Mouse (Mus musculus) ES-CJ7 (cell line): ENCODE measurements around the gene Dedd.

Experiments used
- DNase-seq: peaks from one replicate; pipeline ENCODE4 v3.0.0; 2011; ENCODE audit warnings: low read depth, low spot score

The Dedd gene

DNA sequence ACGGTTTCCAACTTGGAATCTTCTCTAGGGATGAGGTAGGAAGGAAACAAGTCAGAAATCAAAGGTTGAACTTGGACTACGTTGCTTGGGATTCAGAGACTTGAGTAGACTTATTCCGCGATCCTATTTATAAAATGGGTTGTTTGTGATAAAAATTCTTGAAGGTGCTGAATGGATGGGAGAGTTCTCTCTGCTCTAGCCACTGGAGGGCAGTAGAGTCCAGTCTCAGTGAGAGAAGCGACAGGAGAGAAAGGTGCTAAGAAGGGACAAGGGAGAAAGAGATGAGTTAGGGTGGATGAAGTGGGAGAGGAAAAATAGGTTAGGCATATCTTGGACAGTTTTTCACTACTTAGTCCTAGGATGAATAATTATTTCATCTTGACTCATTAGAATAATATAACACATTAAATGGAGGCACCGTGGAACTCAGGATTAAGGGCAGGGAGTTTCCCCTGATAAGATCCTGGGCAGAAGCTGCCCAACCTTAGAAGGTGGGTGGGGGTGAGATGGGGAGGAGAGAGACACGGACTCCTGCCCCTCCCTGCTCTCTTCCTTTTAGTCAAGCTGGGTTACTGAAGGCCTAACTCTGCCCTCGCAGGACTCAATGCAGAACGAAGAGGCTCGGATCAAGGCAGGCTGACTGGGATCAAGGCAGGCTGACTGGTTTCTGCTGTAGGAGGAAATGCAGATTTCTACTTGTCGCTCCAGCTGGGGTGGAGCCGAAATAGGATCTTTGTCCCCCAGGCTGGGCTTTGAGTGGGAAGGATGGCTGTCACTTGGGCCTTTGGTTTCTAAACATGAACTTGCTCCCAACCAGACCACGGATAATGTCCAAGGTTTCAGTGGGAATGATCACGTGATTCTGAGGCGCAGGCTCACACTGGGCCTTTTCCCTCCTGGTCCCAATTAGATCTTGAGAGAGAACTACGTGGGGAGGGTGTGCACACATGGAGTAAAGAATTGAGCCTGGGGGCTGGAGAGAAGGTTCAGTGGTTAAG, 32.5 kb downstream of the Dedd start:
- DNase-seq = peak; percentile 90

DNA sequence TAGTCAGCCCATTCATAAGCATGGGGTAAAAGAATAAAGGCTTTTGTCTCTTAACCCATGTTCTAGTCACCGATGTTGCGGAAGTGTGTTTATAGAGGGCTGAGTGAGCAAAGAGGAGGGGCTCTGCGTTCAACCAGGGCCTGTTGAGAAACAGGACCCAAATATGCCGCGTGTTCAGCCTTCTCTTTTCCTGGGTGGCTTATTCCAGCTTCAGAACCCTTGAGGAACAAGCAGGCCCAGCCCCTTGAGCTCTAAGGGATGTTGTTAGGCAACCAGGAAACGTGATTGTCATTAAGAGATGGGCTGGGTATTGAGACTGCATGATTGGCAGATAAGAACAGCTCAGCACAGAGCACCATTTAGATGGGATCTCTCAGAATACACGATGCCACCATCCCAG, 37.0 kb downstream of the Dedd start:
- no peak for DNase-seq

DNA sequence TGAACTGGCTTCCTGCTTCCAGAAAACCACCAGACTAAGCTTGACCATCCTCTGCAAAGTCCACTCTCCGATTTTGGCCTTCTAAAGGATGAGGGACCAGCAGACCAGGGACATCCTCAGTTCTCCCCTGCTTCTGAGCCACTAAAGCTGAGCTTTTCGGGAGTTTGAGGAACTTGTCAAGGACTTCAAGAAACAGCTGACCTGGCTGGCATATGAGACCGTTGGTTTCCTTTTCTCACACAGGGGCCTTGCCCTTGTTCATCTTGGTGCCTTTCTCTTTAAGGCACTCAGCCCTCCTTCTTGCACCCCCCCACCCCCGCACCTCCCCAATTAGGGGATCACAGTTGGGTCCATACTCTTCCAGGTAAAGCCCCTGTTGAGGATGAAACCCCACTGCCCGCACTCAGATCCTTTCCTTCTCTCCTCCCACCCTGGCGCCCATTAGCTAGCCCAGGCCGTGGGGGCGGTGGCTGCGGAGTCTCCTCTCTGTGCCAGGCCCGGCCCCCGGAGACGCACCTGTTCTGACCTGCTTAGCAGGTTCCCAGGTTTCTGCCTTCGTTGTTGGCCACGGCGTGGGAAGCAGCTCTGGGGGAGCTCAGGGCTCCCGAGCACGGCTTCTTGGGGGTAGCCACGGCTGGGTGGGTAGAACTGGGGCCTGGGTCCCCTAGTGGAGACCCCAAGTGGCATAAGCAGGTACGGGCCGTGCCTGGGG, 41.1 kb downstream of the Dedd start, which contains the start of gene Nectin4:
Nectin4 (plus strand) TSS at position 255 of the 712 bp plus-strand sequence.
- DNase-seq = no peak

DNA sequence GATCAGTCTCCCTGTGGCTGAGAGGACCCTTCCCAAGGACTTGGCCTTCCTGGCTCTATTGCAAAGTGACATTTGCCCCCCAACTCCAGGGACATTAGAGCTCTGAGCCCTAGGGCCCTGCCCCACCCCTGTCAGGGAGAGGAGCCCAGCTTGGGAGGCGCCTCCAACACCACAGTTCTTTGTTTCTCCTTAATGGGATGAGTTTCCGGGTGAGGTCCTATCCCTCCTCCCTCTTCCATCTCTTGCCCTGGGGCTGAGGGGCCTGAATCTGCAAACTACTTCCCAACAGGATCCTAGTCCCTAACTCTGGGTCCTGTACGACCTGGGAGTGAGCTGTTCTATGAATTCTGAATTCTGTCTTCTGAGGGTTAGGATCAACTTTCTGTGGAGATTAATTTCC, 43.9 kb downstream of the Dedd start:
- DNase-seq = peak; percentile 34

DNA sequence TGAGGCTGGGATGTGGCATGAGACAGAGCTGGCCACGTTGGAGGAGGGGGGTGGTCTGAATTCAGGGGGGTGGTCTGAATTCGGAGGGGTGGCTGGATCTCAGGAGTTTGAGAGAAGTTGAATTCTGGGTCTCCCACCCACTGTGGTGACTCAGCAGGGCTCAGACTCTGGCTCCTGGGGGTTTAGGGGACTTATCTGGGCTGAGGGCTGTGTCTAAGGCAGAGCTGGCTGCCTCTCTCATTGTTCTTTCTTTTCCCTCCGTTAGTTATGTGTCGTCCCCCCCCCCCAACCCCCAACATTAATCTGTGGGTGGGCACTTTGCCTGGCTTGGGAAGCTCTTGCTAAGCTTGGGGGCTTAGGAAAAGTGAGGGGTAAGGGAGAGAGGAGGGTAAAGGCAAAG, 45.0 kb downstream of the Dedd start:
- peak; percentile 48 for DNase-seq

DNA sequence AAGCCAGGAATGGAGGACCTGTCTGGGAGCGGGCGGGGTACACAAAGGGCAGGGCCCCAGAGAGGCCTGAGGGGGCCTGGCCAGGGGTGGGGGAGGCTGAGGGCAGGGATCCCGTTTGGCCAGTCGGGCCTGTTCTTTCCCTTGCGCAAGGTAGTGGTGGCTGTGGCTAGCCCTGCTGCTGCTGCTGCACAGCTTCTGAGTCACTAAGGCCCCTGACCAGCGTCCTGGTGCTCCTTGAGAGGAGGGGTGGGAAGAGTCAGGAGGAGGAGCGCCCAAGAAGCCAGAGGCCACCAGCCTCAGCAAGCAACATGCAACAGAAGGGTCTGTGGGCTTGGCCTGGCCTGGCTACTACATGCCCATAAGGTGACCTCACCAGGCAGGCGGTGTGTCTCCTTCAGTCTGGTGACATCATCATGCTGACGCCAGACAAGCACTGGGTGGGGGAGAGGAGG, 46.7 kb downstream of the Dedd start:
- no peak for DNase-seq

DNA sequence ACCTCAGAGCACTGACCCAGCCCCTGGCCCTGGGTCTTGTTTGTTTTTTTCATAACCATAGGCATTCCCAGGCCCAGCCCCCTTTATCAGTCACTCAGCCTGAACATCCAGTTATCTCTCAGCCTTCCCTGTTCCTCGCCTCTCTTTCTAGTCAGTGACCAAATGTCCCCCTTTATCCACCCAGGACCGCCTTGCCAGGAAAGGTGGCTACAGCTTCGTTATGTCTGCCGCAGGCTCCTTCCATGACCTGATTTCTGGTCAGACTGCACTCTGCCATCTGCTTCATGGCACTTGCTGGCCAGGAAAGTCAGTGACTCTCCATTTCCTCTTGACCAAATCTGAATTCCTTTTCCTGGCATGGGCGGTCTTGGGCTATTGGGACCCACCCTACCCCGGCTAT, 49.4 kb downstream of the Dedd start:
- DNase-seq = no peak

DNA sequence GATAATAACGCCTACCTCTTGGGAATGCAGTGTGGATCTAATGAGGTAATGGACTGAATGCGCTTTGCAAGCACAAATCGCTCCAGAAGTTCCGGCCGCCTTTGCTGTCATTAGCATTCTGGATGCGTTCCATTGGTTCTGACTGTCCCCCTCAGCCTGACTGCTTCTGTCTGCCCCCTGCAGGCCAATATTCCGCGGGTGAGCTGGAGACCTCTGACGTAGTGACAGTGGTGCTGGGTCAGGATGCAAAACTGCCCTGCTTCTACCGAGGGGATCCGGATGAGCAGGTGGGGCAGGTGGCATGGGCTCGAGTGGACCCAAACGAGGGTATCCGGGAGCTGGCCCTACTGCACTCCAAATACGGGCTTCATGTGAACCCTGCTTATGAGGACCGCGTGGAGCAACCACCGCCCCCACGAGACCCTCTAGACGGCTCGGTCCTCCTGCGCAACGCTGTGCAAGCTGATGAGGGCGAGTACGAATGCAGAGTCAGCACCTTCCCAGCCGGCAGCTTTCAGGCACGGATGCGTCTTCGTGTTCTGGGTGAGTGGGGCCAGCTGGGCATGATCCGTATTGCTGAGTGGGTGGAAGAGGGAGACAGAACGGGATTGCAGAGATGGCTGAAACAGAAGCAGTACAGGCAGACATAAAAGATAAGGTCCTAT, 51.1 kb downstream of the Dedd start:
- peak; percentile 92 for DNase-seq

DNA sequence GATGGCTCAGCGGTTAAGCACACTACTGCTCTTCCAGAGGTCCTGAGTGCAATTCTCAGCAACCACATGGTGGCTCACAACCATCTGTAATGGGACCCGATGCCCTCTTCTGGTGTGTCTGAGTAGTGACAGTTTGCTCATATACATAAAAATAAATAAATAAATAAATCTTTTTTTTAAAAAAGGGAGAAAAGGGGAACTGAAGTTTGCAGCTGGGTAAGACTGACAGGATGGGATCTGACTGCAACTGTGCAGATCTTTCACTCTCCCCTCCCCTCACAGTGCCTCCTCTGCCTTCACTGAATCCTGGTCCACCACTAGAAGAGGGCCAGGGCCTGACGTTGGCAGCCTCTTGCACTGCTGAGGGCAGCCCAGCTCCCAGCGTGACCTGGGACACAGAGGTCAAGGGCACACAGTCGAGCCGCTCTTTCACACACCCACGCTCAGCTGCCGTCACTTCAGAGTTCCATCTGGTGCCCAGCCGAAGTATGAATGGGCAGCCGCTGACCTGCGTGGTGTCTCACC, 53.2 kb downstream of the Dedd start:
- DNase-seq = no peak

DNA sequence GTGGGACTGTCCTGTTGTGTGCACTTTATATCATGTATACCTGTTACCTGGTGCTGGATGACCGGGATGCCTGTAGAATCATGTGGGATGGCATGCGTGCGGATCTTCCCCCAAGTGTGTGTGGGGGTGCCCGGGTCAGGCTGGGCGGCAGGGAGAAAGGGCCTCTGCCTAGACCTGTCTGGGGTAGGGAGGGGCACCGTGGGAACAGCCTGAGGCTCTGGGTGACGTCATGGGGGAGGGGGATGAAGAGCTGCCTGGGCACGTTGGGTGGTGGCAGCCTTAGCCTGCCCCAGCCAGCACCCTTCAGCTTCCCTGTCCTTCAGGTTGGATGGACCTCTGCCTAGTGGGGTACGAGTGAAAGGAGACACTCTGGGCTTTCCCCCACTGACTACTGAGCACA, 55.4 kb downstream of the Dedd start:
- no peak for DNase-seq

DNA sequence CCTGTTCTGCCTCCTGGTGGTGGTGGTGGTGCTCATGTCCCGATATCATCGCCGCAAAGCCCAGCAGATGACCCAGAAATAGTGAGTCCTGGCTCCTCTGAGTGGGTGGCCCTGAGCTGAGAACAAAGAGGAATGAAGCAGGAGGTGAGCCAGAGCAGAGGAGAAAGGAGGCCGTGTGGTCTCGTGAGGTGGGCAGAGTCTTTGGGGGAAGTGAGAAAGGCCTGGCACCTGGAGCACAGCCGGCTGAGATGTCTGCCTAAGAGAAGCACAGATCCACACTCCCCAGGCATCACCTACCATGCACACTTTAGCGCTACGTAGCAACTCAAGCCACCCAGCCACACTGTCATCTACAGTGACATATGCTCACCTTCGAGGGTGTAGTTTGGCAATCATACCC, 56.2 kb downstream of the Dedd start:
- no peak for DNase-seq

DNA sequence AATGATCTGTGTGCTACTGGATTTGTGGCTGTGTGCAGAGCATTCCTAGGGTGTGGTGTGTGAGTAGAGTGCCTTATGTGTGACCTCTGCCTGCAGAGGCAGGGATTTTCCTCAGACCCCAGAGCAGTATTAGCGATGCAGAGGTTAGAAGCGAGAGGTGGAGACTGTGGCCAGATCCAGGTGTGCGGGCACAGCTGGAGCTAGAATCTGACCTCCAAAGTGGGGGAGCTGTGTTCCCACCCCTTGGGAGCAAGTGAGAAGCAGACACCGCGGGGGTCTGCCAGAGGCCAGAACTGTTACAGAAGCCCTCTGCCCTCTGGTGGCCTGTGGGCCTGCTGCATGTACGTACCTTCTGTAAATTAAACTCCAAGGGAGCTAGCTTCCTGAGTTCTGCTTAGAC, 58.2 kb downstream of the Dedd start:
- DNase-seq = peak; percentile 83

DNA sequence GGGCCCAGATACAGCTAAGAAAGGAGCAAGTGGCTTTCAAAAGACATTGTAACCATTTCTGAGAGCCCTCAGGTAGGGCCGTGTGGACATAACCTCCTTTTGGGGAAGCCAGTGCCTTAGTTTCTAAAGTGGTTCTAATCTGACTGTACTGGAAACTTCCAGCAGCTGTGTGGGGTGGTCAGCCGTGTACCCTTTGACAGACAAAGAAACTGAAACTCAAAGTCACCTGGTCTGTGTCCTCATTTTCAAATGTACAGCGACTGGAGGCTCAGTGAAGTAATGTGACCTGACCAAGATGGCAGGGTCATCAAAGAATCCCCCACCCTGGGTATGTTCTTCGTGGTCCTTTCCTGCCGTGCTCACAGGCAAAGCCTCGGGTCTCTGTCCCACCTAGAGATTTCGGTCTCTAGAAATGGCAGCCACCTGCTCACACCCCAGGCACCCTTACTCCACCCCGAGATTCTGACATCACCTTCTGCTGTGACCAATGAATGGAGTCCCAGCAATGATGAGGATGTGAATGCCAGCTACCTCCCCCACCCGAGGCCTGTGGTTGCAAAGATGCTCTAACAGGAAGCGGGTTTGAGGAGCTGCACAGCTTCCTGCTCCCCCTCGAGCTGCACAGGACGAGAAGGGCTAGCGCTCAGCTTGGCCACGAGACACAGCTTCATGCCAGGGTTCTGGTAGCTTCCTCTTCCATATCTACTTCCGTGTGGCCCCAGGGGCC, 59.6 kb downstream of the Dedd start, which contains the start of gene Arhgap30:
Arhgap30 (plus strand) TSS at position 579 of the 727 bp plus-strand sequence.
- no peak for DNase-seq

DNA sequence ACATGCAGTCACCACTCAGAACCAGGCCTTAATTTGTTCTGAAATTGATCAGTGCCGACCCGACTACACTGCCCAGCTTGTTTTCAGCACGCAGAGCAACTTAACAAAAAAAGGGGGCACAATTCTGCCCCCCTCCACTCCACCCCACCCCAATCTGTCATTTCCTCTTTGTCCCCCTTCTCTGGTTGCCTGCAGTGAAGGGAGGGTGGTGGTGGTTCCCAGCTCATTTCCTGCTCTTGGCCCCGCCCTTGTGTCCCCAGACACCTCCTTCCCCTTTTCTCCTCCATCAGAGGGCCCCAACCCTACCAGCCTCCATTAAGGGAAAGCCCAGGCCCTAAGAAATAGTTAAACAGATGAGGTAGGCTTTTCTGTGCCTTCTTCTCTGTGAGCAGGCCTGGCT, 61.2 kb downstream of the Dedd start:
- peak; percentile 57 for DNase-seq
